Mouse (Mus musculus) heart, embryonic 14.5 days (tissue): ENCODE measurements at regions not wholly inside any gene's neighbourhood (a gene's known extent, or its start where the extent isn't known, plus 50 kb on each side); places are given as distances from the start of the nearest gene placed in this dataset.

Source experiments
- ATAC-seq: fragments of 200-750 bp; cut with Nextera tagmentation; 2 replicates; pipeline ENCODE4 v1.8.0; 2017; ENCODE audit warnings: low read depth, moderate TSS enrichment; ENCODE audit not compliant: insufficient number of reproducible peaks, insufficient read depth, low FRiP score
- H3K27ac ChIP-seq, 2 experiments: fragments of 200-500 bp in 1 of 2; fragments of 300-500 bp in 1 of 2; sonication (generic) in 1 of 2; replicated peaks in 1 of 2; 2 replicates each; pipeline ENCODE4 v1.5.1; 2012 to 2014; ENCODE audit warnings: low read depth in 2 of 2, low read length in 2 of 2, control low read depth in 1 of 2, mild to moderate bottlenecking in 1 of 2, mixed read lengths in 1 of 2; ENCODE audit not compliant: control insufficient read depth in 1 of 2, insufficient read depth in 1 of 2
- H3K27me3 ChIP-seq: fragments of 300-500 bp; sonication (generic); 2 replicates; pipeline ENCODE4 v1.6.1; 2014; ENCODE audit warnings: mild to moderate bottlenecking, low read length, control low read depth; ENCODE audit not compliant: control insufficient read depth, insufficient read depth
- H3K36me3 ChIP-seq: fragments of 300-500 bp; sonication (generic); 2 replicates; pipeline ENCODE4 v1.6.1; 2014; ENCODE audit warnings: mild to moderate bottlenecking, control low read depth, low read length, mixed read lengths; ENCODE audit not compliant: control insufficient read depth, insufficient read depth
- H3K4me1 ChIP-seq, 2 experiments: fragments of 200-500 bp in 1 of 2; fragments of 300-500 bp in 1 of 2; sonication (generic) in 1 of 2; 2 replicates each; pipeline ENCODE4 v1.6.1; 2012 to 2014; ENCODE audit warnings: low read length in 2 of 2, control low read depth in 1 of 2, mixed read lengths in 1 of 2; ENCODE audit not compliant: control insufficient read depth in 2 of 2, insufficient read depth in 2 of 2
- H3K4me2 ChIP-seq: fragments of 300-500 bp; sonication (generic); 2 replicates; pipeline ENCODE4 v1.6.1; 2014; ENCODE audit warnings: mild to moderate bottlenecking, low read length
- H3K4me3 ChIP-seq, 2 experiments: fragments of 200-500 bp in 1 of 2; fragments of 300-500 bp in 1 of 2; sonication (generic) in 1 of 2; 2 replicates each; pipeline ENCODE4 v1.5.1; 2012 to 2014; ENCODE audit warnings: low read length in 2 of 2, mild to moderate bottlenecking in 2 of 2, control low read depth in 1 of 2, low read depth in 1 of 2, moderate library complexity in 1 of 2; ENCODE audit not compliant: control insufficient read depth in 1 of 2, insufficient read depth in 1 of 2
- H3K9ac ChIP-seq: fragments of 300-500 bp; sonication (generic); 2 replicates; pipeline ENCODE4 v1.6.1; 2014; ENCODE audit warnings: mild to moderate bottlenecking, low read length
- H3K9me3 ChIP-seq: fragments of 300-500 bp; sonication (generic); 2 replicates; pipeline ENCODE4 v1.6.1; 2016; ENCODE audit warnings: low read length, control low read depth; ENCODE audit not compliant: control insufficient read depth
- WGBS: fragments of 180-500 bp; shearing (Covaris S2); extraction: QIAGEN DNeasy Blood & Tissue Kit; methylation state at CpG from one replicate; pipeline ENCODE4 v1.1.7; 2014; 5-methylcytosine and 5-hydroxymethylcytosine counted together

- ATAC-seq = no peak; the same call in 1 of the 2 replicates
- Histone ChIP-seq H3K4me2 (no peak overlapping the region), H3K4me3 (no peak overlapping the region), H3K9me3 (no peaks in the 10 kb centered on the region), H3K27me3 (no peaks in the 10 kb centered on the region), H3K27ac (no peak overlapping the region), H3K36me3 (no peaks in the 10 kb centered on the region), H3K4me1 (peaks cover 0 to 7% of the 10 kb centered on the region in 2 experiments; a peak in 2 of 4 replicates), H3K9ac (no peak overlapping the region)
- 31% methylated on average over 4 of the region's 4 CpGs for WGBS
Measured at GRCm38 (mm10) chr1:138719297-138719696, 99.4 kb upstream of the Nek7 start.

- WGBS = 72% methylated on average over 5 of the region's 5 CpGs
- Histone ChIP-seq H3K27me3 (no peaks in the 10 kb centered on the region), H3K4me2 (no peak overlapping the region), H3K36me3 (no peaks in the 10 kb centered on the region), H3K4me1 (peaks cover 0 to 7% of the 10 kb centered on the region in 2 experiments; a peak in 2 of 4 replicates), H3K4me3 (no peak overlapping the region), H3K27ac (no peak overlapping the region), H3K9ac (no peak overlapping the region), H3K9me3 (no peaks in the 10 kb centered on the region)
- no peak for ATAC-seq
Measured at GRCm38 (mm10) chr1:138716991-138717390, 97.0 kb upstream of the Nek7 start.

- WGBS = 61% methylated on average over 3 of the region's 3 CpGs
- H3K27ac ChIP-seq = no peak overlapping the region
- no peak overlapping the region for H3K4me3 ChIP-seq
- no peak overlapping the region for H3K9ac ChIP-seq
- no peaks in the 10 kb centered on the region for H3K27me3 ChIP-seq
- no peaks in the 10 kb centered on the region for H3K36me3 ChIP-seq
- no peaks in the 10 kb centered on the region for H3K9me3 ChIP-seq
- peaks cover 0 to 7% of the 10 kb centered on the region in 2 experiments; a peak in 2 of 4 replicates for H3K4me1 ChIP-seq
- no peak overlapping the region for H3K4me2 ChIP-seq
- ATAC-seq = no peak
Measured at GRCm38 (mm10) chr1:138715162-138715561, 95.2 kb upstream of the Nek7 start.

GRCm38 (mm10) chr1:138709229-138709608, 89.3 kb upstream of the Nek7 start:
- H3K27ac ChIP-seq = no peak overlapping the region
- H3K9me3 ChIP-seq = no peaks in the 10 kb centered on the region
- H3K4me2 ChIP-seq = no peak overlapping the region
- 64% methylated on average over 2 of the region's 2 CpGs for WGBS
- no peaks in the 10 kb centered on the region for H3K36me3 ChIP-seq
- ATAC-seq = no peak
- H3K9ac ChIP-seq = no peak overlapping the region
- H3K4me3 ChIP-seq = no peak overlapping the region
- no peaks in the 10 kb centered on the region for H3K27me3 ChIP-seq
- H3K4me1 ChIP-seq = no peaks in the 10 kb centered on the region

GRCm38 (mm10) chr1:138708507-138709228, 88.7 kb upstream of the Nek7 start:
- H3K9ac ChIP-seq = no peak overlapping the region
- 64% methylated on average over 7 of the region's 7 CpGs for WGBS
- ATAC-seq = no peak
- H3K4me2 ChIP-seq = no peak overlapping the region
- H3K27me3 ChIP-seq = no peaks in the 10 kb centered on the region
- no peaks in the 10 kb centered on the region for H3K36me3 ChIP-seq
- no peak overlapping the region for H3K27ac ChIP-seq
- H3K4me3 ChIP-seq = no peak overlapping the region
- no peaks in the 10 kb centered on the region for H3K9me3 ChIP-seq
- no peaks in the 10 kb centered on the region for H3K4me1 ChIP-seq

GRCm38 (mm10) chr1:138707913-138708312, 88.0 kb upstream of the Nek7 start:
- H3K9ac ChIP-seq = no peak overlapping the region
- no peak overlapping the region for H3K4me2 ChIP-seq
- no peak overlapping the region for H3K27ac ChIP-seq
- no peaks in the 10 kb centered on the region for H3K36me3 ChIP-seq
- H3K4me1 ChIP-seq = no peaks in the 10 kb centered on the region
- H3K4me3 ChIP-seq = no peak overlapping the region
- no peak for ATAC-seq
- no peaks in the 10 kb centered on the region for H3K27me3 ChIP-seq
- H3K9me3 ChIP-seq = no peaks in the 10 kb centered on the region
- 68% methylated on average over 3 of the region's 3 CpGs for WGBS

- no peaks in the 10 kb centered on the region for H3K9me3 ChIP-seq
- H3K4me3 ChIP-seq = no peak overlapping the region
- no peaks in the 10 kb centered on the region for H3K4me1 ChIP-seq
- H3K9ac ChIP-seq = no peak overlapping the region
- no peak for ATAC-seq
- H3K36me3 ChIP-seq = no peaks in the 10 kb centered on the region
- WGBS = 54% methylated on average over 5 of the region's 5 CpGs
- no peak overlapping the region for H3K4me2 ChIP-seq
- H3K27me3 ChIP-seq = no peaks in the 10 kb centered on the region
- no peak overlapping the region for H3K27ac ChIP-seq
Measured at GRCm38 (mm10) chr1:138703291-138703690, 83.3 kb upstream of the Nek7 start.

GRCm38 (mm10) chr1:138689234-138689633, 69.3 kb upstream of the Nek7 start:
- Histone ChIP-seq H3K4me1 (no peaks in the 10 kb centered on the region), H3K27ac (no peak overlapping the region), H3K4me3 (no peak overlapping the region), H3K27me3 (no peaks in the 10 kb centered on the region), H3K9ac (no peak overlapping the region), H3K36me3 (no peaks in the 10 kb centered on the region), H3K4me2 (no peak overlapping the region), H3K9me3 (no peaks in the 10 kb centered on the region)
- 82% methylated on average over 6 of the region's 6 CpGs for WGBS
- ATAC-seq = no peak
